Mouse (Mus musculus): ENCODE results near the gene Il4i1. TPM values are rescaled to one million over a fixed set of nuclear protein-coding genes. Genes with fewer than 3 reads are reported as not detected.
"Not testable (repeated sequence)": the region's sequence is repeated elsewhere in the genome, so short reads cannot be mapped to it uniquely, and the experiment has no call there.

Il4i1 gene
- polyA plus RNA-seq, 1 experiment, result 71.7 TPM

DNA sequence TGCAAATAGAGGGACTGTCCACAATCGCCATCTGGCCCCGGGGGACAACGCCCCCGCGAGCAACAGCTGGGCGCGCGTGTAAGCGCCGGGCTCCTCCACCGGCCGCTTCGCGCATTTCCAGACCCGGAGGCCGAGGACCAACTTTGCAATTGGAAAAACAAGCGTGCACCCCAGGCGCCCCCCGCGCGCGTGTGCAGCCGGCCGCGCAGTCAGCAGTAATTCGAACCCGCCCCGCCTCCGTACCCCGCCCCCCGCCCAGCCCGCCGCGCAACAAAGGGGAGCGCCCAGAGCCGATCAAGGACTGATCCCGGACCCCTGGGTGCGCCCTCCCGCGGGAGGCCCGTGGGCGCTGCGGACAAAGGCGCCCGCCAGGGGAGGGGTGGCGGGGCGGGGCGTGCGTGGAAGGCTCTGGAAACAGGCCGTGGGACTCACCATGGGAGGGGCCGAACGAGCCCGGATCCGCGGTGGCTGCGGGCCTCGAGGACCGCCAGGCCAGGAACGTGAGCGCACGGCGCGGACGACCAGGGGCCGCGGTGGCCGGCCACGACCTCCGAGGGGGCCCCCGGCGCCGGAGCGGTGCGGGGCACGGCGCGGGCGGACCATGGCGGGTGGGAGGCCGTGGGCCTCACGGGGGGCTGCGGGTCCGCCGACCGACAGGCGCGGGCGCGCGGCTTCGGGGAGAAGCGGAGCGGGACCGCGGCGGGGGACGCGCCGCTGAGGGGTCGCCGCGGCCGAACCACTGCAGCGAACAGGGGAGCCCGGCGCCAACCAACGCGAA, 52.9 kb downstream of the Il4i1 start:
- under 1% methylated on average over 105 of the region's 108 CpGs for WGBS
- H3K27me3 ChIP-seq (ENCODE audit: control insufficient read depth, insufficient read depth, low read length), result no peaks in the 10 kb centered on the region
- H3K4me1 ChIP-seq (replicated peaks; ENCODE audit: control insufficient read depth, insufficient read depth, low read length), result peaks cover 18% of the 10 kb centered on the region
- H3K27ac ChIP-seq (ENCODE audit: control insufficient read depth, insufficient read depth, low read length), result peak overlapping the region; percentile 39; the same call in 1 of the 2 replicates
- TF ChIP-seq POLR2A (IDR thresholded peaks at IDR 0.05; ENCODE audit: control insufficient read depth, extremely low read depth, insufficient read depth, low read length, poor library complexity) (peak; percentile 33; the same call in 1 of the 2 replicates), CTCF (IDR thresholded peaks at IDR 0.05; ENCODE audit: borderline replicate concordance, control insufficient read depth, extremely low read depth, insufficient read depth, low read length, poor library complexity) (no peak)
- peak overlapping the region; percentile 84 for H3K4me3 ChIP-seq (ENCODE audit: control insufficient read depth, insufficient read depth, low read length)
- peak; percentile 58 for DNase-seq
- peaks cover 7% of the 10 kb centered on the region; the same call in 1 of the 2 replicates for H3K36me3 ChIP-seq (ENCODE audit: control insufficient read depth, insufficient read depth, low read length)

- TF ChIP-seq CTCF (IDR thresholded peaks at IDR 0.05; ENCODE audit: borderline replicate concordance, control insufficient read depth, extremely low read depth, insufficient read depth, low read length, poor library complexity), result no peak; the same call in 1 of the 2 replicates
- TF ChIP-seq POLR2A (IDR thresholded peaks at IDR 0.05; ENCODE audit: control insufficient read depth, extremely low read depth, insufficient read depth, low read length, poor library complexity), result no peak
- H3K4me3 ChIP-seq (ENCODE audit: control insufficient read depth, insufficient read depth, low read length), result peak within 1 kb of the TSS; percentile 84
- peaks cover 18% of the 10 kb centered on the region for H3K4me1 ChIP-seq (replicated peaks; ENCODE audit: control insufficient read depth, insufficient read depth, low read length)
- peak within 1 kb of the TSS; percentile 41 for H3K27ac ChIP-seq (ENCODE audit: control insufficient read depth, insufficient read depth, low read length)
- H3K36me3 ChIP-seq (ENCODE audit: control insufficient read depth, insufficient read depth, low read length), result no peaks in the 10 kb centered on the region
- DNase-seq, result peak; percentile 84
- H3K27me3 ChIP-seq (ENCODE audit: control insufficient read depth, insufficient read depth, low read length), result no peaks in the 10 kb centered on the region
- WGBS, result 8% methylated on average over 29 of the region's 29 CpGs
Observed at GRCm38 (mm10) chr7:44869697-44870528, 53.7 kb downstream of the Il4i1 start, which contains the start of gene Ptov1. Gene Ptov1 (minus strand): TSS chr7:44869788.

DNA sequence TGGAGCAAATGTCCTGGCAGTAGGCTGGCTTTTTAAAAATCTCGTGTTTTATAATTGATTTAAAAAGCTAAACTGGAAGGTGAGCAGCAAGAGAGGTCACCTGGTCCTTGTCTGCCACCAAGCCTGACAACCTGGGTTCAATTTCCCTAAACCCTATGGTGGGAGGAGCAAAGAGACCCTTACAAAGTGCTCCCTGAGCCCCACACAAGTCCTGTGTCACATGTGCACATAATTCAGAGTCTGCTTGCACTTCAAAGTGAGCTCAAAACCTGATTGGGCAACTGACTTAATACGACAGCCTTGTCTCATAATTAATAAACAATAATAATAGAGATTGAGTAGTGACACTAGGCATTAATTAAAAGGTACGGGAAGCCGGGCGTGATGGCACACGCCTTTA, 54.4 kb downstream of the Il4i1 start:
- no peak overlapping the region for H3K27ac ChIP-seq (ENCODE audit: control insufficient read depth, insufficient read depth, low read length)

DNA sequence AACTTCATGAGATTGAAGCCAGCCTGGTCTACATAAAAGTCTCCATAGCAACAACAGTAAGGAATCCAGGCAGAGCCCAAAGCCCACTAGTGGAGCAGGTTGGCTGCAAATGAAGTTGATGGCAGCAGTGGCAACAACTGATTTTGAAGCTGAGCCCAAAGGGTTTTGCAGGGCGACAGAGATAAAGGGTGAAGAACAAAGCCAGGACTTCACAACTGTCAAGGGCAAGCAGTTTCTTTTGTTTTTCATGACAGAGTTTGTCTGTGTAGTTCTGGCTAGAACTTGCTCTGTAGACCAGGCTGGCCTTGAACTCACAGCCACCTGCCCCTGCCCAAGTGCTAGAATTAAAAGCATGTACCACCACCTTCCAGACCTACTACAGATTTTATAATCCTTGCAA, 55.0 kb downstream of the Il4i1 start:
- Histone ChIP-seq H3K36me3 (ENCODE audit: control insufficient read depth, insufficient read depth, low read length) (no peaks in the 10 kb centered on the region), H3K4me3 (ENCODE audit: control insufficient read depth, insufficient read depth, low read length) (no peak overlapping the region), H3K27me3 (ENCODE audit: control insufficient read depth, insufficient read depth, low read length) (no peaks in the 10 kb centered on the region), H3K4me1 (replicated peaks; ENCODE audit: control insufficient read depth, insufficient read depth, low read length) (peaks cover 17% of the 10 kb centered on the region), H3K27ac (ENCODE audit: control insufficient read depth, insufficient read depth, low read length) (no peak overlapping the region)
- no peak for TF ChIP-seq POLR2A (IDR thresholded peaks at IDR 0.05; ENCODE audit: control insufficient read depth, extremely low read depth, insufficient read depth, low read length, poor library complexity)
- no peak for TF ChIP-seq CTCF (IDR thresholded peaks at IDR 0.05; ENCODE audit: borderline replicate concordance, control insufficient read depth, extremely low read depth, insufficient read depth, low read length, poor library complexity)
- WGBS, result 88% methylated on average over 1 of the region's 1 CpGs
- DNase-seq, result no peak

More for the DNA sequence above, 54.4 kb downstream of the Il4i1 start:
- H3K4me3 ChIP-seq (ENCODE audit: control insufficient read depth, insufficient read depth, low read length), result no peak overlapping the region
- no peaks in the 10 kb centered on the region for H3K36me3 ChIP-seq (ENCODE audit: control insufficient read depth, insufficient read depth, low read length)
- DNase-seq, result no peak
- no peak for TF ChIP-seq CTCF (IDR thresholded peaks at IDR 0.05; ENCODE audit: borderline replicate concordance, control insufficient read depth, extremely low read depth, insufficient read depth, low read length, poor library complexity)
- no peak for TF ChIP-seq POLR2A (IDR thresholded peaks at IDR 0.05; ENCODE audit: control insufficient read depth, extremely low read depth, insufficient read depth, low read length, poor library complexity)
- no peaks in the 10 kb centered on the region for H3K27me3 ChIP-seq (ENCODE audit: control insufficient read depth, insufficient read depth, low read length)
- WGBS, result 90% methylated on average over 6 of the region's 6 CpGs
- peaks cover 18% of the 10 kb centered on the region for H3K4me1 ChIP-seq (replicated peaks; ENCODE audit: control insufficient read depth, insufficient read depth, low read length)

GRCm38 (mm10) chr7:44871774-44872173, 55.6 kb downstream of the Il4i1 start:
- 93% methylated on average over 2 of the region's 2 CpGs for WGBS
- not testable (repeated sequence) for H3K36me3 ChIP-seq (ENCODE audit: control insufficient read depth, insufficient read depth, low read length)

DNA sequence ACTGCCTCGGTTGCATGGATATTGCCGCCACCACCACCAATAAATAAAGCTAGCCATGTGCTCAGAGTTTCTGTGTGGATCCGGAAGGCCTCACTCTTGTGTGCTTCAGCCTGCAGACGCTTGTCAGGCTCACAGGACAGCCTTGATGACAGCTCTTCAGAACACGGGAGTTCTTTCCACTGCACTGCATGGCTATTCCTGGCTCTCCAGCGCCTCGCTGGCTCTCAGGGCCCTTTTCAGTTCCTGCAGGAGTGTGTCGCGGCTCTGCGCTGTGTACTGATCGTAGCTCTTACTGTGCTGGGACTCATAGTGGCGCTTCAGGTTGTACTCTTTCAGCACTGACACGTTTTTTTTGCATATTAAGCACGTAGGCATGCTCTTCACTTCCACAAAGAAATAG, 61.6 kb downstream of the Il4i1 start:
- H3K4me1 ChIP-seq (replicated peaks; ENCODE audit: control insufficient read depth, insufficient read depth, low read length), result no peaks in the 10 kb centered on the region
- no peak overlapping the region for H3K27ac ChIP-seq (ENCODE audit: control insufficient read depth, insufficient read depth, low read length)
- WGBS, result 93% methylated on average over 14 of the region's 14 CpGs
- DNase-seq, result no peak
- peaks cover 16% of the 10 kb centered on the region; the same call in 1 of the 2 replicates for H3K36me3 ChIP-seq (ENCODE audit: control insufficient read depth, insufficient read depth, low read length)
- TF ChIP-seq CTCF (IDR thresholded peaks at IDR 0.05; ENCODE audit: borderline replicate concordance, control insufficient read depth, extremely low read depth, insufficient read depth, low read length, poor library complexity) (no peak), POLR2A (IDR thresholded peaks at IDR 0.05; ENCODE audit: control insufficient read depth, extremely low read depth, insufficient read depth, low read length, poor library complexity) (no peak)
- H3K4me3 ChIP-seq (ENCODE audit: control insufficient read depth, insufficient read depth, low read length), result no peak overlapping the region
- no peaks in the 10 kb centered on the region for H3K27me3 ChIP-seq (ENCODE audit: control insufficient read depth, insufficient read depth, low read length)

More at GRCm38 (mm10) chr7:44871774-44872173, 55.6 kb downstream of the Il4i1 start:
- DNase-seq; H3K27me3 ChIP-seq (ENCODE audit: control insufficient read depth, insufficient read depth, low read length); H3K4me3 ChIP-seq (ENCODE audit: control insufficient read depth, insufficient read depth, low read length); H3K27ac ChIP-seq (ENCODE audit: control insufficient read depth, insufficient read depth, low read length): not testable (repeated sequence)
- peaks cover 14% of the 10 kb centered on the region for H3K4me1 ChIP-seq (replicated peaks; ENCODE audit: control insufficient read depth, insufficient read depth, low read length)
